Mouse (Mus musculus): Measurements from ENCODE around the gene E430018J23Rik. TPM values are rescaled to one million over a fixed set of nuclear protein-coding genes. Genes with fewer than 3 reads are reported as not detected.

The E430018J23Rik gene
- polyA plus RNA-seq, 1 experiment from 2014 or later = 4.6 TPM

DNA sequence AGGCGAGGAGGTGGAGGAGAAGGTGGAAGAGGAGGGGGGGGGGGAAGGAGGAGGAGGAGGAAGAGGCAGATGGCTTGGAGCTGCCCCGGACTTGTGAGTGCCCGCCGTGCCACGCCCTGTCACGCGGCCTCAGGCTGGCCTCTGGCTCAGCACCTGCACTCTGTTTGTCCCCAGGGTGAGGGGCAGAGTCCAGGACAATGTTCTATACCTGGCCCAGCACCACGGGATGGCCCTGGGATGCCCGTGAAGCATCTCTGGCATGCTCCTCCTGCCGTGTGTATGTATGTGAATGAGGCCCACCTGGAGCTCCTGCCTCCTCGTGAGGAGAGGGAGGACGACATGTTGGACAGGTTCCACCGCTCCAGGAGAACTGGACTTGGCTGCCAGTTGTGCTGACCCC lies 32.0 kb downstream of the E430018J23Rik start:
- peaks cover 24% of the 10 kb centered on the region for H3K27me3 ChIP-seq (ENCODE audit: control insufficient read depth, insufficient read depth, low read length)
- no peak overlapping the region for H3K4me2 ChIP-seq (ENCODE audit: low read length)
- H3K4me3 ChIP-seq (ENCODE audit: control insufficient read depth in 1 of 2, insufficient read depth in 1 of 2, low read depth in 1 of 2, low read length in 2 of 2) = no peak overlapping the region
- 41% methylated on average over 13 of the region's 13 CpGs for WGBS
- no peaks in the 10 kb centered on the region for H3K36me3 ChIP-seq (ENCODE audit: control insufficient read depth, insufficient read depth, low read length)
- H3K27ac ChIP-seq (replicated peaks in 1 of 2; ENCODE audit: control insufficient read depth in 1 of 2, insufficient read depth in 1 of 2, low read depth in 2 of 2, low read length in 2 of 2) = no peak overlapping the region
- H3K9me3 ChIP-seq (ENCODE audit: control insufficient read depth, low read length) = no peaks in the 10 kb centered on the region
- H3K4me1 ChIP-seq (ENCODE audit: control insufficient read depth in 2 of 2, insufficient read depth in 2 of 2, low read length in 2 of 2) = no peaks in the 10 kb centered on the region; a peak in 1 of 4 replicates
- ATAC-seq (ENCODE audit: insufficient number of reproducible peaks, insufficient read depth, low FRiP score, low read depth) = no peak; the same call in 1 of the 2 replicates
- H3K9ac ChIP-seq (ENCODE audit: low read length) = no peak overlapping the region

DNA sequence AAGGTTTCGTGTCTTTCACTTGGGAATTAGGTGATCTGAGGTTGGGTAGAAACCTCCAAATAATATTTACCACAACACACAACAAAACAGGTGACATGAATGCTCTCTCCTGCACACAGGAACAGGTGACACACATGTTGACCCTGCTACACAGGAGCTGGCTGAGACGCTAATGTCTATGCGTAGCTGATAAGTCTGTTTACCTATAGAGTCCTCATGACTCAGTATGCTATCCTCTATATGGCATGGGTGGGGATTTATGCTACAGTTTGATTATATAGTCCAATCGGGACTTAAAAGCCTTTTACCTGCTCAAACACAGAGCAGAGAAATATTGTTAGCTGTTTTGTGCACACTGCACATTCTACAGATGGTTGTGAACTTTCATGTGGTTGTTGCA lies 33.2 kb downstream of the E430018J23Rik start:
- ATAC-seq (ENCODE audit: insufficient number of reproducible peaks, insufficient read depth, low FRiP score, low read depth) = no peak
- H3K4me3 ChIP-seq (ENCODE audit: control insufficient read depth in 1 of 2, insufficient read depth in 1 of 2, low read depth in 1 of 2, low read length in 2 of 2) = no peak overlapping the region
- H3K9me3 ChIP-seq (ENCODE audit: control insufficient read depth, low read length) = no peaks in the 10 kb centered on the region
- no peaks in the 10 kb centered on the region for H3K4me1 ChIP-seq (ENCODE audit: control insufficient read depth in 2 of 2, insufficient read depth in 2 of 2, low read length in 2 of 2)
- H3K9ac ChIP-seq (ENCODE audit: low read length) = no peak overlapping the region
- H3K27me3 ChIP-seq (ENCODE audit: control insufficient read depth, insufficient read depth, low read length) = peaks cover 32% of the 10 kb centered on the region
- no peaks in the 10 kb centered on the region for H3K36me3 ChIP-seq (ENCODE audit: control insufficient read depth, insufficient read depth, low read length)
- 63% methylated on average over 4 of the region's 4 CpGs for WGBS
- no peak overlapping the region for H3K4me2 ChIP-seq (ENCODE audit: low read length)
- no peak overlapping the region for H3K27ac ChIP-seq (replicated peaks in 1 of 2; ENCODE audit: control insufficient read depth in 1 of 2, insufficient read depth in 1 of 2, low read depth in 2 of 2, low read length in 2 of 2)

DNA sequence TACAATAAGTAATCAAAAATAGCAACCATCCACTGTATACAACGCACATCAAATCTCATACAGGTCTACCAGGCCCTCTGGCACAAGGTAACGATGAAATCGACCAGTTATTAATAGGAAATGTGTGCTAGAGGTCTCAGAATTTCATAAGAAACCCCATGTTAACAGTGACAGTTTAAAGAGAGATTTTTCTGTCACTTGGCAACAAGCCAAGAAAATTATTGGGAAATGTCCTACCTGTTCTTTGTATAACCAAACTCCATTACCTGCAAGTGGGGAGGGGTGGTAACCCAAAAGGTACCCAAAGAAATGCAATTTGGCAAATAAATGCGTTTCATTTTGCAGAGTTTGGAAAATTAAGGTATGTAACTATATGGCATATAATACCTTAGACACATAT lies 35.0 kb downstream of the E430018J23Rik start:
- Histone ChIP-seq H3K4me3 (ENCODE audit: control insufficient read depth in 1 of 2, insufficient read depth in 1 of 2, low read depth in 1 of 2, low read length in 2 of 2) (no peak overlapping the region), H3K27me3 (ENCODE audit: control insufficient read depth, insufficient read depth, low read length) (peaks cover 32% of the 10 kb centered on the region), H3K27ac (replicated peaks in 1 of 2; ENCODE audit: control insufficient read depth in 1 of 2, insufficient read depth in 1 of 2, low read depth in 2 of 2, low read length in 2 of 2) (no peak overlapping the region), H3K9ac (ENCODE audit: low read length) (no peak overlapping the region), H3K36me3 (ENCODE audit: control insufficient read depth, insufficient read depth, low read length) (no peaks in the 10 kb centered on the region), H3K4me2 (ENCODE audit: low read length) (no peak overlapping the region), H3K4me1 (ENCODE audit: control insufficient read depth in 2 of 2, insufficient read depth in 2 of 2, low read length in 2 of 2) (no peaks in the 10 kb centered on the region), H3K9me3 (ENCODE audit: control insufficient read depth, low read length) (no peaks in the 10 kb centered on the region)
- 54% methylated on average over 4 of the region's 4 CpGs for WGBS
- no peak for ATAC-seq (ENCODE audit: insufficient number of reproducible peaks, insufficient read depth, low FRiP score, low read depth)

DNA sequence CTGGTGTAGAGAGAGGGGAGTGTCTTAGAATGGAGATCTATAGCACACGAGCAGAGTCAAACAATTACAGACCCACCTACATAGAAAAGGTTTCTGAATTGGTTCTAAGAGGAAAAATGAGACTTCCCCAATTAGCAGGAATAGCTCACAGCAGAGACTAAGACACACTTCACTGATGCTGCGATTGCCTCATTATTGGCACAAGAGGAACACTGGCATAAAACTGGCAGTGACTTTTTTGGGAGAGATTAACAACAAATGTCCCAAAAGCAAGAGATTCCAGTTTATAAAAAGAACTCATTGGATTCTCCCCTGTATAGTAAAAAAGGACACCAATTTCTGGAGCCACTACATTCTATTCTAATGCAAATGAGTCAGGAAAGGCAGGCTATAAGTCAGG lies 35.6 kb downstream of the E430018J23Rik start:
- H3K27ac ChIP-seq (replicated peaks in 1 of 2; ENCODE audit: control insufficient read depth in 1 of 2, insufficient read depth in 1 of 2, low read depth in 2 of 2, low read length in 2 of 2) = no peak overlapping the region
- peaks cover 32% of the 10 kb centered on the region for H3K27me3 ChIP-seq (ENCODE audit: control insufficient read depth, insufficient read depth, low read length)
- no peak for ATAC-seq (ENCODE audit: insufficient number of reproducible peaks, insufficient read depth, low FRiP score, low read depth)
- no peak overlapping the region for H3K4me2 ChIP-seq (ENCODE audit: low read length)
- no peak overlapping the region for H3K9ac ChIP-seq (ENCODE audit: low read length)
- H3K4me3 ChIP-seq (ENCODE audit: control insufficient read depth in 1 of 2, insufficient read depth in 1 of 2, low read depth in 1 of 2, low read length in 2 of 2) = no peak overlapping the region
- 65% methylated on average over 2 of the region's 2 CpGs for WGBS
- no peaks in the 10 kb centered on the region for H3K36me3 ChIP-seq (ENCODE audit: control insufficient read depth, insufficient read depth, low read length)
- H3K9me3 ChIP-seq (ENCODE audit: control insufficient read depth, low read length) = no peaks in the 10 kb centered on the region
- no peaks in the 10 kb centered on the region for H3K4me1 ChIP-seq (ENCODE audit: control insufficient read depth in 2 of 2, insufficient read depth in 2 of 2, low read length in 2 of 2)

DNA sequence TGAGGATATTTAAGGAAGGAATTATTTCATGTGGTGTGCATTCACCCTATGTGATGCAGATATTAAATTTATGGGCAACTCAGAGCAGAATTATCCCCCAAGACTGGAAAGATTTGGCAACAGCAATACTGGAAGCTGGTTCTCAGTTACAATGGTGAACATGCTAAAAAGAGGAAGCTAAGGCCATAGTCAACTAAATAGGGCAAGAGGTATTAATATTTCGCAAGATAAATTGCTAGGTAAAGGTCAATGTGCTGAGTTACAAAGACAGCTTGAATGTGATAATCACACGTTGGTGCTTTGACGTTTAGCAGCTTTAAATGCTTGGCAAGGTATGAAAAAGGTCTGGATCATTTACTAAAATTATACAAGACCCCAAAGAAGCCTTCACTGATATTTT lies 37.6 kb downstream of the E430018J23Rik start:
- no peak overlapping the region for H3K9ac ChIP-seq (ENCODE audit: low read length)
- no peak overlapping the region for H3K4me2 ChIP-seq (ENCODE audit: low read length)
- no peaks in the 10 kb centered on the region for H3K4me1 ChIP-seq (ENCODE audit: control insufficient read depth in 2 of 2, insufficient read depth in 2 of 2, low read length in 2 of 2)
- peaks cover 32% of the 10 kb centered on the region for H3K27me3 ChIP-seq (ENCODE audit: control insufficient read depth, insufficient read depth, low read length)
- no peaks in the 10 kb centered on the region for H3K9me3 ChIP-seq (ENCODE audit: control insufficient read depth, low read length)
- no peak overlapping the region for H3K4me3 ChIP-seq (ENCODE audit: control insufficient read depth in 1 of 2, insufficient read depth in 1 of 2, low read depth in 1 of 2, low read length in 2 of 2)
- WGBS = 44% methylated on average over 3 of the region's 3 CpGs
- no peak overlapping the region for H3K27ac ChIP-seq (replicated peaks in 1 of 2; ENCODE audit: control insufficient read depth in 1 of 2, insufficient read depth in 1 of 2, low read depth in 2 of 2, low read length in 2 of 2)
- ATAC-seq (ENCODE audit: insufficient number of reproducible peaks, insufficient read depth, low FRiP score, low read depth) = no peak
- no peaks in the 10 kb centered on the region for H3K36me3 ChIP-seq (ENCODE audit: control insufficient read depth, insufficient read depth, low read length)

GRCm38 (mm10) chr7:127351230-127352004 lies 42.0 kb downstream of the E430018J23Rik start:
- WGBS = 79% methylated on average over 5 of the region's 5 CpGs
- no peak for ATAC-seq (ENCODE audit: insufficient number of reproducible peaks, insufficient read depth, low FRiP score, low read depth)

DNA sequence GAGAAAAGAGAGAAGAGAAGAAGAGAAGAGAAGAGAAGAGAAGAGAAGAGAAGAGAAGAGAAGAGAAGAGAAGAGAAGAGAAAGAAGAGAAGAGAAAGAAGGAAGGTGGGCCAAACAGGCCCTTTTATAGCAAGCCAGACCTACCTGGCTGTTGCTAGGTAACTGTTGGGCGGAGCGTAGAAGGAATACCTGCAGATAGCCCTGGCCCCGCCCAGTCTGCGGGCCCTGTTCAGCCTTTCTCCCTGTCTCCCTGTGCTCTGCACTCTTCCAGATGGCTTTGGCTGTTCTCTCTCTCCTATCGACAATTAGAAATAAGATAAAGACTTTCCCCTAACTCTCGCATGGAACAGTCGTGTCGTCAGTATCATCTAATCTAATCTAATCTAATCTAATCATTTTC lies 46.8 kb downstream of the E430018J23Rik start:
- Histone ChIP-seq H3K27ac (replicated peaks in 1 of 2; ENCODE audit: control insufficient read depth in 1 of 2, insufficient read depth in 1 of 2, low read depth in 2 of 2, low read length in 2 of 2) (peak overlapping the region; percentile 78 to 99; a peak in 3 of 4 replicates), H3K4me2 (ENCODE audit: low read length) (peak overlapping the region; percentile 80), H3K4me3 (ENCODE audit: control insufficient read depth in 1 of 2, insufficient read depth in 1 of 2, low read depth in 1 of 2, low read length in 2 of 2) (peak overlapping the region; percentile 48 to 90), H3K9ac (ENCODE audit: low read length) (peak overlapping the region; percentile 95), H3K4me1 (ENCODE audit: control insufficient read depth in 2 of 2, insufficient read depth in 2 of 2, low read length in 2 of 2) (peaks cover 14 to 26% of the 10 kb centered on the region in 2 experiments), H3K27me3 (ENCODE audit: control insufficient read depth, insufficient read depth, low read length) (no peaks in the 10 kb centered on the region), H3K36me3 (ENCODE audit: control insufficient read depth, insufficient read depth, low read length) (peaks cover 21% of the 10 kb centered on the region), H3K9me3 (ENCODE audit: control insufficient read depth, low read length) (no peaks in the 10 kb centered on the region)
- ATAC-seq (ENCODE audit: insufficient number of reproducible peaks, insufficient read depth, low FRiP score, low read depth) = no peak
- 8% methylated on average over 8 of the region's 8 CpGs for WGBS

More at GRCm38 (mm10) chr7:127351230-127352004, 42.0 kb downstream of the E430018J23Rik start:
- H3K27me3 ChIP-seq (ENCODE audit: control insufficient read depth, insufficient read depth, low read length) = 0 out of 2 replicates have a peak, but pooled peaks cover 7% of the 10 kb centered on the region
- H3K4me3 ChIP-seq (ENCODE audit: control insufficient read depth in 1 of 2, insufficient read depth in 1 of 2, low read depth in 1 of 2, low read length in 2 of 2) = no peak overlapping the region
- H3K9me3 ChIP-seq (ENCODE audit: control insufficient read depth, low read length) = no peaks in the 10 kb centered on the region
- H3K4me2 ChIP-seq (ENCODE audit: low read length) = no peak overlapping the region
- H3K9ac ChIP-seq (ENCODE audit: low read length) = no peak overlapping the region
- H3K4me1 ChIP-seq (ENCODE audit: control insufficient read depth in 2 of 2, insufficient read depth in 2 of 2, low read length in 2 of 2) = peaks cover 2 to 6% of the 10 kb centered on the region in 2 experiments
- H3K27ac ChIP-seq (replicated peaks in 1 of 2; ENCODE audit: control insufficient read depth in 1 of 2, insufficient read depth in 1 of 2, low read depth in 2 of 2, low read length in 2 of 2) = no peak overlapping the region
- no peaks in the 10 kb centered on the region for H3K36me3 ChIP-seq (ENCODE audit: control insufficient read depth, insufficient read depth, low read length)
